Mouse (Mus musculus) liver, postnatal 0 days (tissue): ENCODE data around the gene Rufy1. TPM values are rescaled to one million over a fixed set of nuclear protein-coding genes. Genes with fewer than 3 reads are reported as not detected.

Experiments
- ATAC-seq: fragments of 200-750 bp; cut with Nextera tagmentation; 2 replicates; pipeline ENCODE4 v1.8.0; 2017; ENCODE audit warnings: mild to moderate bottlenecking, moderate library complexity
- DNase-seq: peaks from one replicate; pipeline ENCODE4 v3.0.0-alpha.2; 2016
- H3K27ac ChIP-seq: fragments of 300-500 bp; sonication (generic); 2 replicates; pipeline ENCODE4 v1.5.1; 2014; ENCODE audit warnings: antibody characterized with exemption, moderate library complexity, mild to moderate bottlenecking, low read depth
- H3K27me3 ChIP-seq: fragments of 300-500 bp; sonication (generic); 2 replicates; pipeline ENCODE4 v1.6.1; 2014; ENCODE audit warnings: low read length, control low read depth, mixed read lengths; ENCODE audit not compliant: insufficient read depth
- H3K36me3 ChIP-seq: fragments of 300-500 bp; sonication (generic); replicated peaks from 2 replicates; pipeline ENCODE4 v1.6.1; 2014; ENCODE audit warnings: mild to moderate bottlenecking, control low read depth, low read length, moderate library complexity, mixed read lengths; ENCODE audit not compliant: insufficient read depth
- H3K4me1 ChIP-seq: fragments of 300-500 bp; sonication (generic); 2 replicates; pipeline ENCODE4 v1.6.1; 2014; ENCODE audit warnings: antibody characterized with exemption, mild to moderate bottlenecking, control low read depth; ENCODE audit not compliant: insufficient read depth
- H3K4me2 ChIP-seq: fragments of 300-500 bp; sonication (generic); 2 replicates; pipeline ENCODE4 v1.6.1; 2014; ENCODE audit warnings: low read depth, mild to moderate bottlenecking, low read length, moderate library complexity, mixed read lengths
- H3K4me3 ChIP-seq: fragments of 300-500 bp; sonication (generic); 2 replicates; pipeline ENCODE4 v1.5.1; 2014; ENCODE audit warnings: low read depth, low read length
- H3K9ac ChIP-seq: fragments of 300-500 bp; sonication (generic); replicated peaks from 2 replicates; pipeline ENCODE4 v1.6.1; 2014; ENCODE audit warnings: mild to moderate bottlenecking, moderate library complexity
- H3K9me3 ChIP-seq: fragments of 300-500 bp; sonication (generic); 2 replicates; pipeline ENCODE4 v1.6.1; 2016; ENCODE audit warnings: mild to moderate bottlenecking, control low read depth, low read length, mixed read lengths
- CTCF ChIP-seq: sonication (generic); IDR thresholded peaks from 2 replicates; pipeline ENCODE4 v1.5.1; 2016; ENCODE audit warnings: antibody characterized with exemption, low read depth
- EP300 ChIP-seq: IDR thresholded peaks from 2 replicates; pipeline ENCODE4 v1.6.1; 2016; ENCODE audit warnings: antibody characterized with exemption, low read depth, mild to moderate bottlenecking
- WGBS: fragments of 180-500 bp; shearing (Covaris S2); extraction: QIAGEN DNeasy Blood & Tissue Kit; methylation state at CpG from one replicate; pipeline ENCODE4 v1.1.7; 2014; ENCODE audit not compliant: insufficient replicate concordance; 5-methylcytosine and 5-hydroxymethylcytosine counted together
- polyA plus RNA-seq: library from polyadenylated mRNA; unstranded; fragments of >200 nt; fragmentation: Nextera tagmentation; extraction: Ambion mirVana; gene quantifications from 2 replicates; pipeline ENCODE4 v1.2.1, GENCODE M21; 2015

Rufy1 gene
- polyA plus RNA-seq, result 7.1 and 7.9 TPM in 2 replicates

DNA sequence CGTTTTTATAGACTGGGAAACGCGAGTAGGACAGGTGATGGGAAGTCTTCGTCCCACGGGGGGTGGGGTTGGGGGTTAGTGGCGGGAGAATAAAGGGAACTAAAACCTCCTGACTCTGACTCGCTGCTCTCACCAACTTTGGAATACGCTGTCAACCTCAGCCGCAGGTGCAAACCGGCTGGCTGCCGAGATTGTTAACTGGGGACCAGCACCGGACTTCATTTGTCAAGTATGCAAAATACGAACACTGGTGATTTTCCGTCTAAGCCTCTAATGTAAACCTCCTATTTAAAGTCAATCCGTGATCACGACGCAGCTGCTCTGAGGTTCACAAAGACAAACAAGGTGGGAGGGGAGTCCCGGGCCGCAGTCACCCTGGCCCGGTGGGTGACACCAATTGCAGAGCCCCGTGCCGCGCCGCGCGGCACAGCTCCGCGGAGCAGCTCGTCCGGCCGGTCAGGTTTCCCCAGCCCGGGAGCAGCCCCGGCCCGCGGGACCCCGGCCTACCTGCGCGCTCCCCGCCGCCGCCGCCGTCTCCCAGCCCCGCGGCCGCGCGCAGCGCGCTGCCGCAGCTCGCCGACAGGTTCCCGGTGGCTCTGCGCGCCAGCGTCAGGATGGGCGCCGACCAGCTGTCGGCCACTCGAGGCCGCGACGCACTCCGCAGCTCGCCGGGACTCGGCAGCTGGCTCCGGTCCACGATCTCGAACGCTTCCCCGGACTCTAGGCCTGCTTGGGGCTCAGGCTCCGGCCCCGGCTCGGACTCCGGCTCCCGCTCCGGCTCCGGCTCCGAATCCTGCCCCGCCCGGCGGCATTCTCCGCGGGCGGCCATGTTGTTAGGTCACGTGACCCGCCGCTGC, at the start of gene Rufy1:
Rufy1 (minus strand) TSS at position 849 of the 857 bp plus-strand sequence.
- ATAC-seq (peak; percentile 89), DNase-seq (peak; percentile 90)
- WGBS, result under 1% methylated on average over 67 of the region's 90 CpGs
- Histone ChIP-seq H3K27ac (peak within 1 kb of the TSS; percentile 96), H3K9me3 (no peaks in the 10 kb centered on the region), H3K4me1 (peaks cover 8% of the 10 kb centered on the region), H3K4me2 (peak within 1 kb of the TSS; percentile 87), H3K4me3 (peak within 1 kb of the TSS; percentile 87), H3K9ac (peak within 1 kb of the TSS; percentile 95), H3K36me3 (no peaks in the 10 kb centered on the region), H3K27me3 (no peaks in the 10 kb centered on the region)
- TF ChIP-seq EP300, result no peak
- TF ChIP-seq CTCF, result 0 out of 2 replicates have a peak, but pooled peaks have one; percentile 15

DNA sequence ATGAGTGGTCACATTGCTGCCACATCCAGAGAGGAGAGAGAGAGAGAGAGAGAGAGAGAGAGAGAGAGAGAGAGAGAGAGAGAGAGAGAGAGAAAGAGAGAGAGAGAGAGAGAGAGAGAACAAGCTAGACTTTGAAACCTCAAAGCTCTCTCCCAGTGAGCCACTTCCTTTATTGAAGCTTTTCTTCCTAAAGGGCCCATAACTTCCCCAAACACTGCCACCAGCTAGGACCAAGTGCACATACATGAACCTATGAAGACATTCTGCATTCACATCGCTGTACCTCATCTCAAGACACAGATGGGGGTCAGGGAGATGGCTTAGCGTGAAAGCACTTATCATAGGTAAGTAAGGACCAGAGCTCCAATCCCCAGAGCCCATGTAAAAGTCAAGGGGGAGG, 47.1 kb upstream of the Rufy1 start:
- TF ChIP-seq EP300, result no peak
- no peak for TF ChIP-seq CTCF
- DNase-seq, result no peak
- Histone ChIP-seq H3K9ac (no peak overlapping the region), H3K4me2 (no peak overlapping the region), H3K36me3 (no peaks in the 10 kb centered on the region), H3K9me3 (no peaks in the 10 kb centered on the region), H3K4me3 (no peak overlapping the region), H3K4me1 (no peaks in the 10 kb centered on the region), H3K27me3 (no peaks in the 10 kb centered on the region), H3K27ac (no peak overlapping the region)
- ATAC-seq, result no peak
- 61% methylated on average over 2 of the region's 2 CpGs for WGBS

DNA sequence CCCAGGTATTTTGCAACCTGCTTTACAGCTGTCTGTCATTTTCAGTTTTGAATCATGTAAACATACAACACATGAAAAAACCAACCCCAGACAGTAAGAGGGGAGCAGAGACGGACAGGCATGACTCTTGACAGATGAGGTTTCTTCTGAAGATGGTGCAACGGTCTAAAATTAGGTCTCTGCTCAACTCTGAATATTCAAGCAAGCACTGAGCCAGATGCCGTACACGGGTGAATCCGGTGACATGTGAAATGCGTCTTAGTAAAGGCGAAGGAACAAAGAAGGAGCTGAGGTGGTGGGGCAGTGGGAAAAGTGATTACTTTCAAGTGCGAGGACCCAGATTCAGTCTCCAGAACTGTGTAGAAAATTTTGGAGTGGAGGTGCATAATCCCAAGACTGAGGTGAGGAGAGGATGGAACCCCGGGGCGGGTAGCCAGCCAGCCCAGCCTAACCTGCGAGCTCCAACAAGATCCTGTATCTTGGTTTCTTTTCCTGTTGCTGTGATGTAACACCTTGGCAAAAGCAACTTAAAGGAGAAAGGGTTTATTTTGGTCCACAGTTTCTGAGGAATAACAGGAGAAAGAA, 46.7 kb upstream of the Rufy1 start:
- ATAC-seq, result no peak
- no peak for TF ChIP-seq CTCF
- WGBS, result 64% methylated on average over 11 of the region's 11 CpGs

DNA sequence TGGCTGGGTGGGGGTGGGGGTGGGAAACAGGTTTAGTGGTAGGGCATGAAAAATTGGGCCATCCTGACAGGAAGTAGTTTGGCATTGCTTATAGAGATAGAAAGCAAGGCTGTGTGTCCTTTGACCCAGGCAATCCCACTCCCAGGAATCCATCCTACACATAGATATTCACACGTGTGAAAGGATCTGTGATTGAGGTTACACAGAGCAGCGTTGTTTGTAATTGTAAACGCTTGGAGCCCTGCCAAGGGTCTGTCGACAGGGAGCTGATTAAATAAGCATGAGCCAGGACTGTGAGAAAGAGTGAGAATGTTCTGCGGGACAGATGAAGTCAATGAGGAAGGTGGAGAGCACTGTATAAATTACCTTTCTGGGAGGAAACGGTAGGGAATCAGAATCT, 46.0 kb upstream of the Rufy1 start:
- Histone ChIP-seq H3K27me3 (no peaks in the 10 kb centered on the region), H3K27ac (no peak overlapping the region), H3K9ac (no peak overlapping the region), H3K36me3 (no peaks in the 10 kb centered on the region), H3K4me3 (no peak overlapping the region), H3K9me3 (no peaks in the 10 kb centered on the region), H3K4me1 (no peaks in the 10 kb centered on the region), H3K4me2 (no peak overlapping the region)
- WGBS, result 49% methylated on average over 6 of the region's 6 CpGs
- no peak for DNase-seq
- TF ChIP-seq CTCF, result no peak
- no peak for TF ChIP-seq EP300
- ATAC-seq, result no peak

More for the DNA sequence above, 46.7 kb upstream of the Rufy1 start:
- Histone ChIP-seq H3K27ac (no peak overlapping the region), H3K36me3 (no peaks in the 10 kb centered on the region), H3K9me3 (no peaks in the 10 kb centered on the region), H3K4me1 (no peaks in the 10 kb centered on the region), H3K4me3 (no peak overlapping the region), H3K9ac (no peak overlapping the region), H3K4me2 (no peak overlapping the region), H3K27me3 (no peaks in the 10 kb centered on the region)
- DNase-seq, result no peak

DNA sequence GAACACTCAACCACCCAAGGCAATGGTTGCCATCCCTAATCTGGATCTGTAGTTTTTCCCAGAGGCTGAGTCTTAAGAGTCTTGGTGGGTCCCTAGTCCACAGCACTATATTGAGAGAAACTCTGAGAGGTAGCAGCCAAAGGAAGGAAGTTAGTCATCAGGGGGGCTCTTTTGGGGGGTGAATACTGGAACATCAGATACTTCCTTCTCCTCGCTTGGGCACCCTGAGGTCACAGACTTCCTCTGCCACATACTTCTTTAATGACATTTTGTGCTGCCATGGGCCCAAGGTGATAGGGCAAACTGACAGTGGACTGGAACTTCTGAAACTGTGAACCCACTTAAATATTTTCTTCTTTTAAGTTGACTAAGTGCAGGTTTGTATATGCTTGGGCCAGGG, 43.0 kb upstream of the Rufy1 start:
- DNase-seq, result no peak
- H3K27me3 ChIP-seq, result no peaks in the 10 kb centered on the region
- ATAC-seq, result no peak
- H3K27ac ChIP-seq, result no peak overlapping the region
- WGBS, result 37% methylated on average over 1 of the region's 1 CpGs
- H3K4me2 ChIP-seq, result no peak overlapping the region
- no peaks in the 10 kb centered on the region for H3K9me3 ChIP-seq
- no peaks in the 10 kb centered on the region for H3K4me1 ChIP-seq
- no peak for TF ChIP-seq CTCF
- no peak for TF ChIP-seq EP300
- H3K36me3 ChIP-seq, result no peaks in the 10 kb centered on the region
- no peak overlapping the region for H3K4me3 ChIP-seq
- no peak overlapping the region for H3K9ac ChIP-seq

DNA sequence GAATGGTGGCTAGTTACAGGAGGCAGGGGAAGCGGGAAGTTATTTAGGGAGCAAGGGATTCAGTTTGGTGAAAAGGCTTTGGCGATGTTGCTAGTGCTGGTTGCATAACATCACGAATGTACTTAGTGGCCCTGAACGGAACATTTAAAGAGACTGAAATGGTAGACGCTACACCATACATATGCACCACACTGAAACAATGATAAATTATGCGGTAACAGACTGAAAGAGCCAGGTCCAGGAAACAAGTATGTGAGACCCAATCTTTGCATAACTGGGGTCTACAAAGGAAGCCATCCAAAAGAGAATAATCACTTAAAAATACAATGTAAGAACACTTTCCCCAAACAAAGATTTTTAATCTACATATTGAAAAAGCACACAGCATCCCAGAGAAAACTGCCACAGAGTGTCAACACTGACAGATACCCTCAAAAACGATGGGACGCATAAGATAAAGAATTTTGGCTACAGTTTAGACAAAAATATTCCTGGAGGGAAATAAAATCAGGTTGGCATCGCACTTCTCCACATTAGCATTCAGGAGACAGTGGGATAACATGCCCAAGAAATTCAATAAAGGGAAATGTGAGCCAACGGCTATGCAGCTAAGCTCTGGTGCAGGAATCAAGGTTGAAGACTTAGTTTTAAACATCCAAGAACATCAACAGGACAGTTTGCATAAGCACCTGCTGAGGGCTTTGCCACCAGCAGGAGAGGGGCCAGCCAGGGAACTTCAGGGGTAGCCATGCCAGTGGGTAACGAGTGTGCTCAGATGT, 41.4 kb upstream of the Rufy1 start:
- Histone ChIP-seq H3K27me3 (no peaks in the 10 kb centered on the region), H3K4me3 (no peak overlapping the region), H3K4me2 (no peak overlapping the region), H3K4me1 (no peaks in the 10 kb centered on the region), H3K9ac (no peak overlapping the region), H3K36me3 (no peaks in the 10 kb centered on the region), H3K27ac (no peak overlapping the region), H3K9me3 (no peaks in the 10 kb centered on the region)
- DNase-seq, result no peak
- ATAC-seq, result no peak
- WGBS, result 84% methylated on average over 11 of the region's 11 CpGs
- TF ChIP-seq EP300 (no peak), CTCF (no peak)
